Mouse (Mus musculus): ENCODE measurements around the gene Aatk. TPM values are rescaled to one million over a fixed set of nuclear protein-coding genes. Genes with fewer than 3 reads are reported as not detected.

Aatk gene
- 1.2 and 1.9 TPM in 2 replicates for polyA plus RNA-seq (2016; fragmentation: Nextera tagmentation; extraction: Ambion mirVana)

DNA sequence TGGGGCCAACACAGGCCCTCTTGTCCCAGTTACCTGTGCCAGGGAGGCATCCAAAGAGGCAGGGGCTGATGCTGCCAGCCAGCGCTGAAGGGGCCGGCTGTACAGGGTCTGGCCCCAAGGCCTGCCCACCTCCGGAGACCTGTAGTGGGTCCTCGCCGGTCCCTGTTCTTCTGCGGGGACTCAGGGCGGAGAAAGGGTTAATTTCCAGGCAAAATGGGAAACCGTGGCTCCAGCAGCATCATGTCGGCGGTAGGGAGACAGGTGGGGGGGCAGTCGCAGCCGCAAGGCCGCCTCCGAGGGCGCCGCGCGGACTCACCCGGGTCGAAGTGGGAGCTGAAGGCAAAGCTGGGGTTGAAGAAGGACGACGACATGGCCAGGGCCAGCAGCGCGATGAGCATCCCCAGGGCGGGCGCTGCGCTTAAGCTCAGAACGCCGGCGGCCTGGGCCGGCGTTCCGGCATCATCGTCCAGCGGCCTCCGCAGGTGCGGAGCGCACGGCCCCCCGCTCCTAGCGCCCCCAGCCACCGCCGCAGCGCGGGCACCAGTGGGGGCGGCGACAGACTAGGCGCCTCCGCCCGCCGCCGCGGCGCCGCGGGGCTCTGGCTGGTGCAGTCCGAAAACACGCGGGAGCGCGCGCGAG lies at the start of gene Aatk:
TSS of gene Aatk (minus strand) at position 615 of the 639 bp plus-strand sequence.
- H3K27ac ChIP-seq (replicated peaks), result peak within 1 kb of the TSS; percentile 87
- WGBS, result 1% methylated on average over 63 of the region's 63 CpGs
- H3K4me3 ChIP-seq, result peak within 1 kb of the TSS; percentile 79
- no peaks in the 10 kb centered on the region for H3K9me3 ChIP-seq (replicated peaks)
- H3K36me3 ChIP-seq, result no peaks in the 10 kb centered on the region
- H3K4me1 ChIP-seq, result peaks cover 59% of the 10 kb centered on the region
- DNase-seq (ENCODE audit: low spot score), result peak; percentile 57
- H3K27me3 ChIP-seq (ENCODE audit: low read depth, poor library complexity, severe bottlenecking), result peaks cover 70% of the 10 kb centered on the region

DNA sequence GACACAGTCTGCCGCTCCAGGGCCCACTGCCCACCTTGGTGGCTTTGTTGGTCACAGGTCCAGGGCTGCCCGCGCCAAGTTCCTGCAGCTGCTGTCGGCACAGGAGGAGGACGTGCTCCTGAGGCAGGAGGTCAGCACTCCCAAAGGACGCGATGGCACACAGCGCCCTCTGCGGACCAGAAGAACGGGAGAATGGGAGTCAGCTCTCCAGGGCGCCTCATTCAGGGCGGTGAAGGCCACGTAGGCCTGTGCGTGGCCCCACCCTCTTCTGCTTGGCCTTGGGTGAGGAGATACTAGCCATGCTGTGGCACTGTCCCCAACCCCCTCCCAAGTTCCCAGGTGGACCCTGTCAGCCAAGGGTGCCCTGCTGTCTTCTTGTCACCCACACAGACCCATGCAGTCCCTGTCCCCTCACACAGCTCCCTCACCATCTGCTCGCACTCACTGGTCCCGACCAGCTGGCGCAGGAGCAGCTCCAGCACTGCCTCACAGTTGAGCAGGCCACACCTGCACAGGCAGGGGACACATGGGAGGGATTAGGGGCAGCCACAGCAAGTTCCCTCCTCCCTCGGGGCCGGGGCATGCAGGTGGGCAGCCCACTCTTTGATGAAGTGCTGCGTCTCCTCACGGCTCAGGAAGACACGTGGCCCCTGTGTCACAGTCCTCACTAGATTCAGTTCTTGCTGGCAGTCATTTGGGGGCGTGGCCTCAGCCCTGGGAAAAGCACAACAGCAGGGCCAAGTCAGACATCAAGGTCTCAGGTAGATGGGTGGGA lies 46.0 kb upstream of the Aatk start:
- Histone ChIP-seq H3K27me3 (ENCODE audit: low read depth, poor library complexity, severe bottlenecking) (no peaks in the 10 kb centered on the region), H3K9me3 (replicated peaks) (no peaks in the 10 kb centered on the region), H3K4me3 (no peak overlapping the region), H3K27ac (replicated peaks) (no peak overlapping the region), H3K4me1 (peaks cover 12% of the 10 kb centered on the region), H3K36me3 (peaks cover 65% of the 10 kb centered on the region)
- no peak for DNase-seq (ENCODE audit: low spot score)
- 80% methylated on average over 23 of the region's 23 CpGs for WGBS

DNA sequence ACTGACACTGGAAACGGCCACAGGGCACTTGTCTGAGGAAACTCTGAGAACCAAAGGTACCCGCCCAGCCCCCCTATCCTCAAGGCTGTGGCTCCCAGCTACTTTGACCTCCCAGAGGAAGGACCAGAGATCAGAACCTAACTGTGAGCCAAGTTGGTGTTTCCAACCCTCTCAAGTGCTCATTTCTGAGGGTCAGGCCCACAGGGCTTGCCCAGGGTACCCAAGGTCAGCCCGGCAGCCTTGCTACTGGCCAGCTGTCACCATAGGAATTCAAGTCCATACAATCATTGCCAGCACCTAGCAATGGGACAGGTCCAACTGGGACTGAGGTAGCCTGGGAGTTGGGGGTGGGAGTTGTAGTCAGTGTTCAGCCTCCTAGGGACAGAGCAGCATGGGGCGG lies 43.7 kb upstream of the Aatk start:
- H3K36me3 ChIP-seq, result peaks cover 54% of the 10 kb centered on the region
- no peaks in the 10 kb centered on the region for H3K27me3 ChIP-seq (ENCODE audit: low read depth, poor library complexity, severe bottlenecking)
- WGBS, result 88% methylated on average over 4 of the region's 4 CpGs
- peaks cover 12% of the 10 kb centered on the region for H3K4me1 ChIP-seq
- no peak overlapping the region for H3K27ac ChIP-seq (replicated peaks)
- H3K9me3 ChIP-seq (replicated peaks), result no peaks in the 10 kb centered on the region
- no peak overlapping the region for H3K4me3 ChIP-seq
- no peak for DNase-seq (ENCODE audit: low spot score)

DNA sequence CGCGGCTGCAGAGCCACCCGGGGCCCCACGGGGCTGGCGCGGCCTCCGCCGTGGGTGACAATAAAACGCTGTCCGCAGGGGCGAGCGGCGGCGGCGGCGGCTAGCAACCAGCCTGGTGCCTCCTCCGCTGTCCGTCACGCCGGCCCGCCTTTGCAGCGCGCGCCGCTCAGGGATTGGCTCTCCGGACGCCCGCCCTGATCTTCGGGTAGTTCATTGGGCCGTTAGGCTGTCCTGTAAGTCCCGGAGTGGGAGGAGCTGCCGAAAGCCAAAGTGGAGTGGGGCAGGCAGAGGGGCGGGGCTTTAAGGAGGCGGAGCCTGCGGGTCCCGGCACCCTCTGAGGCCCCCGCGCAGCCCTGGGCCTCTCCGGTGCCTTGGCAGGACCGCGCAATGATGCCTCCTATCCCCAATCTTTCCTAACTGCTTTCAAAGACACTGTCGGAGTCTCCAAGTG lies 39.8 kb upstream of the Aatk start, which contains the start of gene Cep131:
TSS of gene Cep131 (minus strand) at position 126 of the 451 bp plus-strand sequence.
- WGBS, result 0% methylated on average over 42 of the region's 42 CpGs

DNA sequence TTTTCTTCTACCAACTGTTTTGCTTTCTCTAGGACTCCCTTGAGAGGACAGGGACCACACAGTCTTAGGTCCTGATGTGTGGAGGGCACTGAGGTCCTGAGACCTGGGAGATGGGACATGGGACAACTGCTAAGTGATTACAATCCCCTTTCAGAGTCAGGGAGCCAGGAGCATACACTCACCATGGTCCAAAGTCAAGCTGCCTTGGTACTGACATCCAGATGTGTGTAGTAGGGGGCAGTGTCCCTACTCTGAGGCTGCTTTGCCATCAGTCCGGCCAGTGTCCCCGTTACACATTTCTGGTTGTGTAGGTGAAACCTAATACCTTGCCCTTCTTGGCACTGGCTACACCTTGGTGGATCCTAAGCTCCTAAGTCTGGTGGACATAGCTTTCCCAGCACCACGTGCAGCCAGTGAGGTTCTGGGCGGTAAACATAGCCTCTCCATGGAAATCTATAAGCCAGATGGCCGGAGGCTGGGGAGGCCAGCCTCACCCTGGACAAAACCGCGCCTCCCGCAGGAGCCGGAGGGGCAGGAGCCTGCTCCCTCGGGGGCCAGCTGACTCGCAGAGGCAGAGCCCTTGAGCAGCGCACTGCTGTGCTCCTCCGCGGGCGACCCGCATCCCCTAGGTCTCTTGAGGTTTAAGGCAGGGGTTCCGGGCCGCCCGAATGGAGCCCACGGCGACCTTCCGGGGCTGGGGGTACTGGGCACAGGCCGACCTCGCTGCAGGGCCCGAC lies 39.1 kb upstream of the Aatk start:
- Histone ChIP-seq H3K9me3 (replicated peaks) (no peaks in the 10 kb centered on the region), H3K27ac (replicated peaks) (peak overlapping the region; percentile 92), H3K27me3 (ENCODE audit: low read depth, poor library complexity, severe bottlenecking) (no peaks in the 10 kb centered on the region), H3K36me3 (peaks cover 44% of the 10 kb centered on the region), H3K4me3 (peak overlapping the region; percentile 76), H3K4me1 (peaks cover 27% of the 10 kb centered on the region)
- WGBS, result under 1% methylated on average over 25 of the region's 25 CpGs
- DNase-seq (ENCODE audit: low spot score), result no peak

More for the DNA sequence above, 39.8 kb upstream of the Aatk start, which contains the start of gene Cep131:
- Histone ChIP-seq H3K36me3 (peaks cover 44% of the 10 kb centered on the region), H3K27me3 (ENCODE audit: low read depth, poor library complexity, severe bottlenecking) (no peaks in the 10 kb centered on the region), H3K4me3 (peak within 1 kb of the TSS; percentile 76), H3K27ac (replicated peaks) (peak within 1 kb of the TSS; percentile 92), H3K9me3 (replicated peaks) (no peaks in the 10 kb centered on the region), H3K4me1 (peaks cover 27% of the 10 kb centered on the region)
- peak; percentile 98 for DNase-seq (ENCODE audit: low spot score)

DNA sequence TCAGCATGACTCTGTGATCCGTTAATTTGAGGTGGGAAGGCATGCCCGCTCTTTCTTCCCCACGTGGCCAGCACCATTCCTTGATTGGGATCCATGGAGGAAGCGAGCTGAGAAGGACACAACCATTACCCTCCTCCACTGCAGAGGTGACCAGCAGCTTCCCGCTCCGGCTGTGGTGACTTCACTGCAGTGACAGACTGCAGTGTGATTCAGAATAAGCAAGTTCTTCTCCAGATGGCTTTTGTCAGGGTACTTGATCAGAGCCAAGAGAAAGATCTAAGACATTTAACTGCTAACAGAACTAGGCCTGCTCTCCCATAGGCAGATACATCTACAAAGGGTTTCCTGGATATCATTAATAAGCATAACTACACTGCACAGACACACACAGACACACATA lies 33.3 kb upstream of the Aatk start:
- 94% methylated on average over 6 of the region's 6 CpGs for WGBS
- peaks cover 11% of the 10 kb centered on the region for H3K4me1 ChIP-seq
- no peaks in the 10 kb centered on the region for H3K9me3 ChIP-seq (replicated peaks)
- peaks cover 94% of the 10 kb centered on the region for H3K36me3 ChIP-seq
- no peaks in the 10 kb centered on the region for H3K27me3 ChIP-seq (ENCODE audit: low read depth, poor library complexity, severe bottlenecking)
- H3K4me3 ChIP-seq, result no peak overlapping the region
- no peak overlapping the region for H3K27ac ChIP-seq (replicated peaks)
- DNase-seq (ENCODE audit: low spot score), result no peak

DNA sequence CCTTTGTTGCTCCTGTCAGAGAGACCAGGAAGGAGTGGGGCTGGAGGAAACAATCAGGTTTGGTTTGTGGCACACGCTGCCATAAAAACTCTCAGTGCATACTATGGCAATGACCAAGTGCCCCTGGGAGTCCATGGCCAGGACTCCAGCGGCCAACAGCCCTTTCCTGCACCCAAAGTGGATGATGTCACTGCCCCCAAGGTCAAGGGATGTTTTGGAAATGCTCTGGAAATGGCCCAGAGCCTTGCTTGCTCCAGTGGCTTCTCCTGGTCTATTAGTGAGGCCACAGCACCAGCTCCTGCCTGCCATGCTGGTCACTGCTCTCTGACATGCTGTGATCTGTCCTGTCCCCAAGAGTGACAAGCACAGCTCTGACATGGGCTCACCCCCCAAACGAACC lies 29.2 kb upstream of the Aatk start:
- no peak overlapping the region for H3K27ac ChIP-seq (replicated peaks)
- H3K9me3 ChIP-seq (replicated peaks), result no peaks in the 10 kb centered on the region
- 84% methylated on average over 3 of the region's 3 CpGs for WGBS
- peaks cover 100% of the 10 kb centered on the region for H3K36me3 ChIP-seq
- H3K4me3 ChIP-seq, result no peak overlapping the region
- peaks cover 20% of the 10 kb centered on the region for H3K27me3 ChIP-seq (ENCODE audit: low read depth, poor library complexity, severe bottlenecking)
- H3K4me1 ChIP-seq, result peaks cover 11% of the 10 kb centered on the region
- DNase-seq (ENCODE audit: low spot score), result no peak

DNA sequence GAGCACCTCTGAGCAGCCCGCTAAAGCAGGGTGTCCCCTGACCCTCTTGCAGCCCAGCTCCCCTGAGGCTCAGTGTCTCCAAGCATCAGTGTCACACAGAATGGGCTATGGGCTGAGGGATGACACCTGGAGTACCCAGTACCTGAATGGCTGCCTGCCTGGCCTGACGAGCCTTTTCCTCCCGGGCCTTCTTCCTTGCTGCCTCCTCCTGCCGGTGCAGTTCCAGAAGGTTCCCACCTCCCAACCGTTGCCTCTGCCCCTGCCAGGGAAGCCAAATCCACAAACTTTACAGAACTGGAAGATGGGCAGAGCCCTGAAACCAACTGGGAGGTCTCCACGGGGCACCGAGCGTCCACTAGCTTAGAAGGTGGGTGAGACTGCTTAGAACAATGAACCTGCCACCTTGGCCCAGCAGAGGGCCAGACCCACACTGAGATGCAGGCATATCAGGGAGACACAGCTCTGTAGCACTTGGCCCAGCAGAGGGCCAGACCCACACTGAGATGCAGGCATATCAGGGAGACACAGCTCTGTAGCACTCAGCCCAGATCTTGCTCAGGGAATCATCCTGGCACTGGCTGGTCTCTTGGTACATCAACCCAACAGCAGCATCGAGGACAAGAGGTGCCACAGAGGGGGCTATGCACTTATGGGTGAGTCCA lies 26.1 kb upstream of the Aatk start:
- Histone ChIP-seq H3K36me3 (peaks cover 100% of the 10 kb centered on the region), H3K27me3 (ENCODE audit: low read depth, poor library complexity, severe bottlenecking) (peaks cover 46% of the 10 kb centered on the region), H3K4me3 (no peak overlapping the region), H3K9me3 (replicated peaks) (no peaks in the 10 kb centered on the region), H3K27ac (replicated peaks) (no peak overlapping the region), H3K4me1 (peaks cover 29% of the 10 kb centered on the region)
- no peak for DNase-seq (ENCODE audit: low spot score)
- 86% methylated on average over 9 of the region's 9 CpGs for WGBS

DNA sequence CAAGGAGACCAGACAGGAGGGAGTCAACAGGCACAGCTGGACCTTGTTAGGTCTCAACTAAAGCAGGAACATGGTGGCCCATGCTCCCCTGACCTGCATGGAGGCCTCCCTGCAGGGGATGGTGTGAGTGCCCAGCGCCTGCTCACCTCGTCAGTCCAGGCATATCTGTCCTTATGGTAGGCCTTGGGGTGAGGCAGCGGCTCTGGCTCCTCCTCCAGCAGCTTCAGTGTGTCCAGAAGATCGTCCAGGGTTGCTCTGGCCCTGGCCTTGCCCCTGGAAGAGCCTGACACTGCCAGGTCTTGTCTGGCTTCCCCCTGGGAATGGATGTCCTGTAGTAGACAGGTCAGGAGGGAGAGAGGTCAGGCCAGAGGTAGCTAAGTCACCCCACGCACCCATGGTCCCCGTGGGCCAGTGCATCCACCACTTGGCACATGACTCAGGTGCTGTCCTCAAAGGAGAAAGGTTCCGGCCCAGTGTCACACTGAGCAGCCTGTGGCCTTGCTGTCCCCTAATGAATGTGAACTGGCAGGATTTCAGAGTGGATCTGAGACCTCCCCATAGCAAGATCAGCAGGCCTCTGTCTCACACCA lies 24.9 kb upstream of the Aatk start:
- no peaks in the 10 kb centered on the region for H3K9me3 ChIP-seq (replicated peaks)
- H3K36me3 ChIP-seq, result peaks cover 100% of the 10 kb centered on the region
- no peak overlapping the region for H3K4me3 ChIP-seq
- H3K27me3 ChIP-seq (ENCODE audit: low read depth, poor library complexity, severe bottlenecking), result peaks cover 50% of the 10 kb centered on the region
- DNase-seq (ENCODE audit: low spot score), result no peak
- H3K4me1 ChIP-seq, result peaks cover 29% of the 10 kb centered on the region
- peak overlapping the region; percentile 33 for H3K27ac ChIP-seq (replicated peaks)
- WGBS, result 75% methylated on average over 7 of the region's 7 CpGs

DNA sequence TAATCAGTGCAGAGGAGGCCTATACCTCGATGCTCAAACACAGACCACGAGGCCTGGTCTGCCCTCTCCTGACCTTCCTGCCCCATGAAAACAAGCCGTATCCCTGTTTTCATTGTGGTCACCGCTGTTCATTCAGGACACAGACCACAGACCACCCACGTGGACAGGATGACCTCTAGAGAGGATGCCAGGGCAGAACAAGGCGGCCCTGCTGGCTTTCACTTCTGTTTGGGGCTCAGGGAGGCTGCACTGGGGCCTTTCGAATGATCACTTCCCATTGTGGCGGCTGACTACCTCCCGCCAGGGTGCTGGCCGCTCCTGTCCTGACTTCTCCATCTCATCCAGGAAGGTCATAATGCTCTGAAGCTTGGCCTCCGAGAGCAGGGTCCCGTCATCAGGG lies 24.1 kb upstream of the Aatk start:
- Histone ChIP-seq H3K4me1 (peaks cover 29% of the 10 kb centered on the region), H3K27me3 (ENCODE audit: low read depth, poor library complexity, severe bottlenecking) (peaks cover 54% of the 10 kb centered on the region), H3K27ac (replicated peaks) (peak overlapping the region; percentile 33; the same call in 1 of the 2 replicates), H3K9me3 (replicated peaks) (no peaks in the 10 kb centered on the region), H3K36me3 (peaks cover 100% of the 10 kb centered on the region), H3K4me3 (no peak overlapping the region)
- 28% methylated on average over 12 of the region's 12 CpGs for WGBS
- DNase-seq (ENCODE audit: low spot score), result peak; percentile 46

DNA sequence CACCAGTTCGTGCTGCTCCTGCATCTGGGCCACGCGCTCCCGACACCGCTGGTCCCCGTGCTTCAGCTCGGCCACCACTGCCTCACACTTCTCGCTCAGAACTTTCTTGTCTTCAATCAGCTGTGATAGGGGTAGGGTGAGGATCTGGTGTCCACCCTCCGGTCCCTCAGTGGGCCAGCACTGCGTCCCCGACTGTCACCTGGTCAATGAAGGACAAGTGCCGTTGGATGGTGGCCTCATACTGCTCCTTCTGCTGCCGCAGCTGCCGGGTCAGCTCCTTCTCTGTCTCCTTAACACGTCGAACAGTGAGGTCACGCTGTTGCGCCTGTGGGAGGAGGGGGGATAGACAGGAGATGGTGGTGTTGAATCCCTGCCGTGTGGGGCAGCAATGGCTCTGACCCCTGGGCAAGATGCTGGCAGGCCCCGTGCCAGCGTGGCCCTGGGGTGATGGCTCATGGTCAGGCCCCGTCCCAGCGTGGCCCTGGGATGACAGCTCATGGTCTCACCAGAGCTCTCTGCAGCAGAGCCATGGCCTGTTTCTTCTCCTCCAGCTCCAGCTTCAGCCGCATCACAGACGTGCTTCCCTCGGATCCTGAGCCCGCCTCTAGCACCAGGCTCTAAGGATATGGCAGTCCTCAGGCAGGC lies 23.4 kb upstream of the Aatk start:
- Histone ChIP-seq H3K9me3 (replicated peaks) (no peaks in the 10 kb centered on the region), H3K27me3 (ENCODE audit: low read depth, poor library complexity, severe bottlenecking) (peaks cover 54% of the 10 kb centered on the region), H3K36me3 (peaks cover 100% of the 10 kb centered on the region), H3K27ac (replicated peaks) (no peak overlapping the region), H3K4me1 (peaks cover 33% of the 10 kb centered on the region), H3K4me3 (no peak overlapping the region)
- no peak for DNase-seq (ENCODE audit: low spot score)
- 89% methylated on average over 27 of the region's 27 CpGs for WGBS

Measured in midbrain, embryonic 10.5 days (tissue).